Mouse (Mus musculus): ENCODE results near the gene Hcfc1r1.

The Hcfc1r1 gene

GRCm38 (mm10) chr17:23673424-23674073, at the start of gene Hcfc1r1, which contains the start of gene Thoc6:
Gene Hcfc1r1 (plus strand): TSS chr17:23673596.
Gene Thoc6 (minus strand): TSS chr17:23673882.
- peak; percentile 87 for DNase-seq (ENCODE audit: low read depth, low spot score)

GRCm38 (mm10) chr17:23627813-23628212, 45.6 kb upstream of the Hcfc1r1 start:
- DNase-seq (ENCODE audit: low read depth, low spot score) = no peak

GRCm38 (mm10) chr17:23630195-23631020, 43.0 kb upstream of the Hcfc1r1 start:
- DNase-seq (ENCODE audit: low read depth, low spot score) = peak; percentile 42

GRCm38 (mm10) chr17:23631241-23631640, 42.2 kb upstream of the Hcfc1r1 start:
- no peak for DNase-seq (ENCODE audit: low read depth, low spot score)

GRCm38 (mm10) chr17:23644613-23645495, 28.5 kb upstream of the Hcfc1r1 start, which contains the start of gene Mmp25:
Gene Mmp25 (minus strand): TSS chr17:23645277.
- no peak for DNase-seq (ENCODE audit: low read depth, low spot score)

- DNase-seq (ENCODE audit: low read depth, low spot score) = no peak
Observed at GRCm38 (mm10) chr17:23645894-23646293, 27.5 kb upstream of the Hcfc1r1 start.

- no peak for DNase-seq (ENCODE audit: low read depth, low spot score)
Observed at GRCm38 (mm10) chr17:23651363-23651762, 22.0 kb upstream of the Hcfc1r1 start.

- DNase-seq (ENCODE audit: low read depth, low spot score) = no peak
Observed at GRCm38 (mm10) chr17:23653324-23653723, 20.1 kb upstream of the Hcfc1r1 start.

GRCm38 (mm10) chr17:23654001-23654400, 19.4 kb upstream of the Hcfc1r1 start:
- DNase-seq (ENCODE audit: low read depth, low spot score) = no peak

- no peak for DNase-seq (ENCODE audit: low read depth, low spot score)
Observed at GRCm38 (mm10) chr17:23654410-23654809, 19.0 kb upstream of the Hcfc1r1 start.

GRCm38 (mm10) chr17:23658450-23658849, 14.9 kb upstream of the Hcfc1r1 start:
- no peak for DNase-seq (ENCODE audit: low read depth, low spot score)

- no peak for DNase-seq (ENCODE audit: low read depth, low spot score)
Observed at GRCm38 (mm10) chr17:23660117-23660875, 13.1 kb upstream of the Hcfc1r1 start, which contains the start of gene Bicdl2. Gene Bicdl2 (plus strand): TSS chr17:23660506.

GRCm38 (mm10) chr17:23660876-23661200, 12.6 kb upstream of the Hcfc1r1 start:
- DNase-seq (ENCODE audit: low read depth, low spot score) = no peak

- no peak for DNase-seq (ENCODE audit: low read depth, low spot score)
Observed at GRCm38 (mm10) chr17:23661526-23661925, 11.9 kb upstream of the Hcfc1r1 start.

- peak; percentile 28 for DNase-seq (ENCODE audit: low read depth, low spot score)
Observed at GRCm38 (mm10) chr17:23664556-23665021, 8.8 kb upstream of the Hcfc1r1 start.

GRCm38 (mm10) chr17:23665511-23665910, 7.9 kb upstream of the Hcfc1r1 start:
- no peak for DNase-seq (ENCODE audit: low read depth, low spot score)

- DNase-seq (ENCODE audit: low read depth, low spot score) = no peak
Observed at GRCm38 (mm10) chr17:23670516-23671074, 2.8 kb upstream of the Hcfc1r1 start.

- DNase-seq (ENCODE audit: low read depth, low spot score) = no peak
Observed at GRCm38 (mm10) chr17:23671519-23671918, 1.9 kb upstream of the Hcfc1r1 start.

- DNase-seq (ENCODE audit: low read depth, low spot score) = no peak
Observed at GRCm38 (mm10) chr17:23672761-23673160, 635 bp upstream of the Hcfc1r1 start.

- DNase-seq (ENCODE audit: low read depth, low spot score) = no peak
Observed at GRCm38 (mm10) chr17:23674271-23674952, 1.0 kb downstream of the Hcfc1r1 start.
